Mouse (Mus musculus): ENCODE results near the gene Slc24a1. TPM values are rescaled to one million over a fixed set of nuclear protein-coding genes. Genes with fewer than 3 reads are reported as not detected.

The Slc24a1 gene
- polyA plus RNA-seq, 1 experiment from 2014 or later, result 0.04 TPM

DNA sequence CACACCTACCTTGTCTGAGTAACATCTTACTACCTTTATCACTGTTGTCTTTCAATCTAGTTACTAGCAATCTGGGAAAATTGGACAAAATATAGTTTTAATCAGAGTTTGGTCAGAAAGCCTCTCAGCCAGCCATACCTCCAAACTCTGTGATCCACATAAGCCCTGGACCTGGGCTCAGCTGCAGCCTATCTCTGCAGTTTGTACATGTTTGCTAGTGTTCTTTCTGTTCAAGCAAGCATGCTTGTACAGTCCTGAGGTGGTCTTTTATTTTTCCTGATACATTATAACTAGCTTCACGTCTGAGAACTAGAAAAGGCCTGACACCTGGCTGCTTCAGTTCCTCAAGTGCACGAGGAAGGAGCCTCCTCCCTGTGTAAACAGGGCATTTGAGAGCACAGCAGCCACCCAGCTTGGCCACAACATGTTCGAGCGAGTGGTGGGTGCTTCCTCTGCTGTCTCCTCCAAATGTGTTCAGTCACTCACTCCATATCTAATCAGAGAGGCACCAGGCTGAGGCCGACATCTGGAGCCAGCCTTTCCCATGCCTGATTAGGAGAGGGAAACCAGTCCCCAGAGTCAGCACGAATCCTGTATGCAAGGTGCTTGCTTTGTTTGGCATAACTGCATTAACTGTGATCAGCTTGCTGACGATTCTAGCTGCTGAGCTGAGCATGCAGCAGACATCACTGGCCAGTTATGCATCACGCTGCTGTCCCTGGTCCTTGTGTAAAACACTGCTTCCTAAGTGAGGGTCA lies 33.8 kb upstream of the Slc24a1 start:
- no peaks in the 10 kb centered on the region for H3K9me3 ChIP-seq (ENCODE audit: low read length)
- H3K4me3 ChIP-seq (ENCODE audit: low read depth, low read length), result no peak overlapping the region
- no peak overlapping the region for H3K9ac ChIP-seq (replicated peaks; ENCODE audit: low read depth)
- ATAC-seq (no peak), DNase-seq (ENCODE audit: low spot score) (no peak)
- no peak overlapping the region for H3K4me2 ChIP-seq (replicated peaks; ENCODE audit: low read depth, low read length)
- no peak overlapping the region for H3K27ac ChIP-seq (ENCODE audit: low read length)
- H3K27me3 ChIP-seq (replicated peaks; ENCODE audit: insufficient read depth, low read length), result no peaks in the 10 kb centered on the region
- WGBS, result 55% methylated on average over 8 of the region's 8 CpGs
- peaks cover 46% of the 10 kb centered on the region for H3K36me3 ChIP-seq (ENCODE audit: insufficient read depth, low read length)
- no peaks in the 10 kb centered on the region for H3K4me1 ChIP-seq (ENCODE audit: insufficient read depth, low read depth, low read length)
- TF ChIP-seq CTCF (IDR thresholded peaks at IDR 0.05) (no peak), EP300 (IDR thresholded peaks at IDR 0.05) (no peak)

DNA sequence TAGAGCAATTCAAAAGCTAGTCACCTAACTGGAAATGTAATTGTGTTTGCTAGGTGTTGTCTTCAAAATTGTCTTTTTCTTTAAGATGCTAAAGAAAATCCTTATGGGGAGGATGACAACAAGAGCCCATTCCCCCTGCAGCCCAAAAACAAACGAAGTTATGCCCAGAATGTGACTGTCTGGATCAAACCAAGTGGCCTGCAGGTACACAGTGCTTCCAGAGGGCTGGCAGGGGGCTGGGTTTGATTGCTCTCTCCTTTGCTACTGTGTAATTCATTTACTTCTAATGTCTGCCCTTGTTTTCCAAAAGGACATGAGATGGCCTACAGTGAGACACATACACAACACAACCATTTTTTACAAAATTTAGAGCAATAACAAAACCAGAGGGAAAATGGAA lies 30.5 kb upstream of the Slc24a1 start:
- no peak for TF ChIP-seq CTCF (IDR thresholded peaks at IDR 0.05)
- TF ChIP-seq EP300 (IDR thresholded peaks at IDR 0.05), result no peak
- no peak overlapping the region for H3K27ac ChIP-seq (ENCODE audit: low read length)
- DNase-seq (ENCODE audit: low spot score) (no peak), ATAC-seq (no peak)
- H3K27me3 ChIP-seq (replicated peaks; ENCODE audit: insufficient read depth, low read length), result no peaks in the 10 kb centered on the region
- H3K9me3 ChIP-seq (ENCODE audit: low read length), result no peaks in the 10 kb centered on the region
- no peak overlapping the region for H3K4me3 ChIP-seq (ENCODE audit: low read depth, low read length)
- no peak overlapping the region for H3K9ac ChIP-seq (replicated peaks; ENCODE audit: low read depth)
- WGBS, result 79% methylated on average over 1 of the region's 1 CpGs
- H3K36me3 ChIP-seq (ENCODE audit: insufficient read depth, low read length), result peaks cover 71% of the 10 kb centered on the region
- H3K4me2 ChIP-seq (replicated peaks; ENCODE audit: low read depth, low read length), result no peak overlapping the region
- no peaks in the 10 kb centered on the region for H3K4me1 ChIP-seq (ENCODE audit: insufficient read depth, low read depth, low read length)

DNA sequence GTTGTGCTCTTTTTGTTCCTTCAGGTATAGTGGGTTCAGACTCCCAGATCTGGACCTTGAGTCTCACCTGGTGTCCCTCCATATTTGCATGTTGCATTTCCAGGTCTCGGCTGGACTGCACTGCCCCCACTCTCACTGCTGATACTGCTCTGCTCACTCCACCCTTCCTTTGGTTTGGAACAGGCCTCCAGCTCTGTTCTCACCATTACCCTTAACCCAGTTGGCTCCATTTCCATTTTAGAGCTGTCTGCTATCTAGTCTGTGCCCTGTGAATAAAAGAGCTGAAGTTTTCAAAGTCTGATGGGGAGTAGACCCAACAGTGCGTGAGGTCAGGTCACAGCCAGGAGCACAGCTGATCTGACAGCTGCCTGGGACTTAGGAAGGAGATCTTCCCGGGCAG lies 29.1 kb upstream of the Slc24a1 start:
- H3K27ac ChIP-seq (ENCODE audit: low read length), result no peak overlapping the region
- H3K36me3 ChIP-seq (ENCODE audit: insufficient read depth, low read length), result peaks cover 70% of the 10 kb centered on the region
- H3K9ac ChIP-seq (replicated peaks; ENCODE audit: low read depth), result no peak overlapping the region
- H3K27me3 ChIP-seq (replicated peaks; ENCODE audit: insufficient read depth, low read length), result no peaks in the 10 kb centered on the region
- 66% methylated on average over 3 of the region's 3 CpGs for WGBS
- ATAC-seq (no peak), DNase-seq (ENCODE audit: low spot score) (no peak)
- TF ChIP-seq EP300 (IDR thresholded peaks at IDR 0.05) (no peak), CTCF (IDR thresholded peaks at IDR 0.05) (no peak)
- no peaks in the 10 kb centered on the region for H3K9me3 ChIP-seq (ENCODE audit: low read length)
- H3K4me1 ChIP-seq (ENCODE audit: insufficient read depth, low read depth, low read length), result no peaks in the 10 kb centered on the region
- H3K4me3 ChIP-seq (ENCODE audit: low read depth, low read length), result no peak overlapping the region
- H3K4me2 ChIP-seq (replicated peaks; ENCODE audit: low read depth, low read length), result no peak overlapping the region

DNA sequence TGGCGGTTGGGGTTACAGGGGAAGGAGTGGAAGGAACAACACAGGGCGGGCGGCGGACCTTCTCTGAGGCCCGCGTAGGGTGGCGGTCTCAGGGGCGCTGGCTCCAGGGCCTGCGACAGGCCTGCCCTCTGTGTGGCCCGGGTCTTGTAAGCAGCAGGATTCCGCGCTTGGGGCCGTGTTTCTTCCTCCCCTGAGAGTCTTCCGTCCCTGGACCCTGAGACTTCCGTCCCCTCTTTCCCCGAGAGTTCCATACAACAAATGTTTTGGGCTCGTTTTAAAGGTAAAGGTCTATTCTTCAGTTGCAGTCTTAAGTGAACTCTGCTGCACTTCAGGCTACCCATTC lies 9.5 kb upstream of the Slc24a1 start:
- no peaks in the 10 kb centered on the region for H3K27me3 ChIP-seq (replicated peaks; ENCODE audit: insufficient read depth, low read length)
- H3K4me3 ChIP-seq (ENCODE audit: low read depth, low read length), result peak overlapping the region; percentile 75
- H3K9me3 ChIP-seq (ENCODE audit: low read length), result no peaks in the 10 kb centered on the region
- peaks cover 5% of the 10 kb centered on the region; the same call in 1 of the 2 replicates for H3K4me1 ChIP-seq (ENCODE audit: insufficient read depth, low read depth, low read length)
- ATAC-seq (peak; percentile 85), DNase-seq (ENCODE audit: low spot score) (no peak)
- H3K27ac ChIP-seq (ENCODE audit: low read length), result peak overlapping the region; percentile 94
- H3K9ac ChIP-seq (replicated peaks; ENCODE audit: low read depth), result peak overlapping the region; percentile 94
- peak overlapping the region; percentile 66 for H3K4me2 ChIP-seq (replicated peaks; ENCODE audit: low read depth, low read length)
- 0 out of 2 replicates have a peak, but pooled peaks cover 10% of the 10 kb centered on the region for H3K36me3 ChIP-seq (ENCODE audit: insufficient read depth, low read length)
- TF ChIP-seq EP300 (IDR thresholded peaks at IDR 0.05) (no peak), CTCF (IDR thresholded peaks at IDR 0.05) (no peak)
- WGBS, result 0% methylated on average over 17 of the region's 17 CpGs

DNA sequence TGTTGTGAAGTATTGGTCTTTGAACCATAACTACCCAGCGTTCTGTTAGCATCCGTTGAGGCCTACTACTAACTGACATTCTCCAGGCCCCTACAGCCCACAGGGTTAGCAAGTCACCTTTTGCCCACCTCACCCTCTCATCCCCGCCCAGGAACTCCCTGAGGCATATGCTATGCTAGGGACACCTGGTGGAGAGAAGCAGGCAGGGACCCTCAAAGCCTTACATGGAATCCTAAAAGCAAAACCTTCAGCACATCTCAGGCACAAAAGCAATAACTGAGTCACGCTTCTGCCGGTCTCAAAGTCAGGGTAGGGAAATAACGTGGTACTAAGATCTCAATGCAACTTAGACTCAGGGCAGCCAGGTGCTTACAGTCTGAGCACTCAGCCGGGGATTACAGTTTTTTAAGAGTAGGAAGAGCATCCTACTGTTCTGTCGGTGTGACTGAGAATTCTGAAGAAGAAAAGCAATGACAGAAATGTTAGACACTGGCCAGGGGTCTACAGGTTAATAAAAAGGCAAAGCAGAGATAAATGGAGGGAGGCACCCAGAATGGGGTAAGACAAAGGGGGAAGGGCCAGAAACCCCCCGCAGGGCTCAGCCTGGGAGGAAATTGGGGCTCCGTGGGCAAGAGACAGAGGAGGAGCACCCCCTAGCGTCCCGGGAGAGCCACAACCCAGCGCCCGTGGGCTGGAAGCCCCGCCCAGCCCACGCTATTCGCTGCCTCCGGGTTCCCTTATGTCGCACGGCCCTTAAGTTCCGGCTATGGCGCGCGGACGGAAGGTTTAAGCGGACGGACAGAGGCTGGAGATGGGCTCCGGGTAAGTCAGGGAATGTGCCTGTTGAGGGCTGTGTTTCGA lies 8.9 kb upstream of the Slc24a1 start, which contains the start of gene Ints14:
Gene Ints14 (plus strand): TSS at position 789 of the 861 bp plus-strand sequence.
- Histone ChIP-seq H3K4me1 (ENCODE audit: insufficient read depth, low read depth, low read length) (peaks cover 5% of the 10 kb centered on the region; the same call in 1 of the 2 replicates), H3K4me2 (replicated peaks; ENCODE audit: low read depth, low read length) (peak within 1 kb of the TSS; percentile 66), H3K9ac (replicated peaks; ENCODE audit: low read depth) (peak within 1 kb of the TSS; percentile 94), H3K27me3 (replicated peaks; ENCODE audit: insufficient read depth, low read length) (no peaks in the 10 kb centered on the region), H3K9me3 (ENCODE audit: low read length) (no peaks in the 10 kb centered on the region), H3K36me3 (ENCODE audit: insufficient read depth, low read length) (0 out of 2 replicates have a peak, but pooled peaks cover 4% of the 10 kb centered on the region), H3K27ac (ENCODE audit: low read length) (peak within 1 kb of the TSS; percentile 94), H3K4me3 (ENCODE audit: low read depth, low read length) (peak within 1 kb of the TSS; percentile 75)
- TF ChIP-seq CTCF (IDR thresholded peaks at IDR 0.05), result peak; percentile 87
- TF ChIP-seq EP300 (IDR thresholded peaks at IDR 0.05), result no peak
- peak; percentile 96 for DNase-seq (ENCODE audit: low spot score)
- 7% methylated on average over 28 of the region's 29 CpGs for WGBS
- ATAC-seq, result peak; percentile 98

DNA sequence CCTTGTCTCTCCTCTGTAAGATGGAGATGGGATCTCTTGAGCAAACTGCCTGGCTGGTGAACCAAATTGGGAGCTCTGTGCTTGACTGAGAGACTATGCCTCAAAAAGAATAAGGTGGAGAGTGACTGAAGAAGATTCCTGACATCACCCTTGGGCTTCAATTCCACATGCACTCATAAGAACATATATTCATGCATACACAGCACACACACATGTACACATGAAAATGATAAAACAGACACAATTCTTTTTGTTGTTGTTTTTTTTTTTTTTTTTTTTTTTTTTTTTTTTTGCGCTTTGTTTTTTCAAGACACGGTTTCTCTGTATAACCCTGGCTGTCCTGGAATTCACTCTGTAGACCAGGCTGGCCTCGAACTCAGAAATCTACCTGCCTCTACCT lies 5.9 kb upstream of the Slc24a1 start:
- Histone ChIP-seq H3K27me3 (replicated peaks; ENCODE audit: insufficient read depth, low read length) (no peaks in the 10 kb centered on the region), H3K9ac (replicated peaks; ENCODE audit: low read depth) (no peak overlapping the region), H3K27ac (ENCODE audit: low read length) (no peak overlapping the region), H3K4me2 (replicated peaks; ENCODE audit: low read depth, low read length) (no peak overlapping the region), H3K4me3 (ENCODE audit: low read depth, low read length) (no peak overlapping the region), H3K9me3 (ENCODE audit: low read length) (no peaks in the 10 kb centered on the region), H3K36me3 (ENCODE audit: insufficient read depth, low read length) (no peaks in the 10 kb centered on the region), H3K4me1 (ENCODE audit: insufficient read depth, low read depth, low read length) (peaks cover 5% of the 10 kb centered on the region; the same call in 1 of the 2 replicates)
- ATAC-seq, result no peak
- no peak for DNase-seq (ENCODE audit: low spot score)
- TF ChIP-seq EP300 (IDR thresholded peaks at IDR 0.05), result no peak
- TF ChIP-seq CTCF (IDR thresholded peaks at IDR 0.05), result no peak
- 92% methylated on average over 3 of the region's 3 CpGs for WGBS

All from lung, postnatal 0 days (tissue).